Mouse (Mus musculus): ENCODE results near the gene Dcp1a. TPM values are rescaled to one million over a fixed set of nuclear protein-coding genes. Genes with fewer than 3 reads are reported as not detected.

The Dcp1a gene
- 10 to 100 TPM; 19.4 to 20.2 TPM for total RNA-seq (2021)

DNA sequence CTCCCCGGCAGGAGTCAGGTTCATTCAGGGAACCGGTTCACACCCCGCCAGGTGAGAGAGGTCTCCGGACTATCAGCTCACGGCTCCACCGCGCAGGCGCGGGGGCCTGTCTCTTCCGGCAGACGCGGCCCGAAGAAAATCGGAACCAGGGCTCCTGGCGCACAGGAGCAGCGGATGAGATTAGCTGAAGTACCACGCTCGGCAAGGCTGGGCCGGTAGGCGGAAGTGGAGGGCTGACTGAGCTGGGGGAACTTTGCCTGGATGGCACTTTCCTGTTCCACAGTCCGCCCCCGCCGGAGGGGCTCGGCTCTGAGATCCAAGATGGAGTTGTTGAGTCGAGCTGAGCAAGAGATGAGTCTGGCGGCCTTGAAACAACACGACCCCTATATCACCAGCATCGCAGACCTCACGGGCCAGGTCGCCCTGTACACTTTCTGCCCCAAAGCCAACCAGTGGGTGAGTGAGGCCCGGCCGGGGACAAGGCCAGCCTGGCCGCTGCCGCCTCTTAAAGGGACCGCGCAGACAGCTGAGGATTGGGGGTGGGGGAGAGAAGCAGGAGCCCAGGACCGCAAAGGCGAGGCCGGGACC lies at the start of gene Dcp1a:
Gene Dcp1a, plus strand, starts transcription at position 175 of the 588 bp plus-strand sequence.
- DNase-seq (ENCODE audit: extremely low spot score in 1 of 2, low spot score in 1 of 2) = peak; percentile 87 to 90

DNA sequence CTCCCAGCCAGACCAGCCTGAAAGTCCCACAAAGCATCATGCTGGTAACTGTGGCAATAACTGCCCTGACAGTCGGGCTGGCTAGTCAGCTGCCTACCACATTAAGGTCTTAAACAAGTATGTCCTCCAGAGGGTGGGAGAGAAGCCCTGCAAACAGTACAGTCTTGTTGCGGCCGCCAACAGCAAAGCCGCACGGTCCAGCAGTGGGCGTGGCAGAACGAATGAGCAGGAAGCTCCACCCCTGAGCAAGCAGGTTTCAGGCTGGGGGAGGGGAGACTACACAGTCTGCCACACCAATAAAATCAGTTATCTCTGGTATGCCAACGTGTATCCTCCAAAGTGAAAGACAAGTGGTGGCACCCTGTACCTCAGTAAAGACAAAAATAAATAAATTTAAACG lies 49.7 kb upstream of the Dcp1a start:
- DNase-seq (ENCODE audit: extremely low spot score in 1 of 2, low spot score in 1 of 2) = no peak

DNA sequence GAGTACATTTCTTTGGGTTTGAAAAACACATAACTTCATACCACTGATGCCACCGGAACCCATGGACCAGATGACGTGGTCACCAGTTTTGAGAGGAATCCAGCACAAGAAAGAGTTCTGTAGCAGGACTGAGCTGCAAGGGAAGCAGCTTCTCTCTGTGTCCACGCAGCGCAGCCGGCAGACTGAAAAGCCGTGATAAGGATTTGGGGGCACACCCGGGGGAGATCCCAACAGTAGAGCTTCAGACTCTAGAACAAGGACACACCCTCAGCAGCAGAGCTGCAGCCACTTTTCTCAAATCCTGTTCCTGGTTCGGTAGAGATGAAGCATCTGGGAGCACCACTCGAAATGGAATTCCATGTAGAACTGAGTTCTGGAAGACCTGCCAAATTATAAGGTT lies 49.3 kb upstream of the Dcp1a start:
- DNase-seq (ENCODE audit: extremely low spot score in 1 of 2, low spot score in 1 of 2) = no peak

DNA sequence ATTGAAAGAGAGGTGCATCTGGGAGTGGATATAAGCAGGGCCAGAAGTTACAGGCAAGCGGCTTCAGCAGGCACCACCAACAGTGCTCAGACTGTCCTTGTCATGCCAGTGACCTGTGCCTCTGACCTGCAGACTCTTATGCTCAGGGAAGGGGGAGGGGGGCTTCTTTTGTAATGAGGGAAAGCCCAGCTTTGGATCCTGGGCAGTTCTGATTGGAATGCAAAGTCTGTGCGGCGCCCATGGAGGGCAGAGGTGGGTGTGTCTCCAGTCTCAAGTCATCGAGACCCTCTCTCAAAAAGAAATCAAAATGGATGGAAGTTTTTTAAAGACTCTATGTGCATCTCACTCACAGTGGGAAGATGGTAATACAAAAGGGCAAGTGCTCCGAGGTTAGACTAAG lies 48.9 kb upstream of the Dcp1a start:
- no peak for DNase-seq (ENCODE audit: extremely low spot score in 1 of 2, low spot score in 1 of 2)

DNA sequence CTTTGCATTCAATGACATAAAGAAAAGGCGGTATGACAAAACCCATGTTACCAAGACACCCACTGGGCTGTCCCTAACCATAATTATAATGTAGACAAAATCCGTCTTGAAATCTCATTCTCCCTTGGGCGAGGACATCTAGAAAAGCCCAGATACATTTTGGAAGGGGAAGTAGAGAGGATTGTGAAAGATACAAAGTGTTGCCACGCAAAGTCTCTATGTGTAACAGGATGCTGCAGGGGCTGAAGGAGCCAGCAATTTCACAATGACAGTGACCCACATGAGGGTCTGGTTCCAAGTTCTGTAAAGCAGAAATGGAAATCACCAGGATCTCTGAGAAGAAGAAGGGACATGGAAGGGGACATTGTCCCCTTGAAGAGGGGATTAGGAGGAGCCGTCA lies 44.0 kb upstream of the Dcp1a start:
- DNase-seq (ENCODE audit: extremely low spot score in 1 of 2, low spot score in 1 of 2) = no peak

DNA sequence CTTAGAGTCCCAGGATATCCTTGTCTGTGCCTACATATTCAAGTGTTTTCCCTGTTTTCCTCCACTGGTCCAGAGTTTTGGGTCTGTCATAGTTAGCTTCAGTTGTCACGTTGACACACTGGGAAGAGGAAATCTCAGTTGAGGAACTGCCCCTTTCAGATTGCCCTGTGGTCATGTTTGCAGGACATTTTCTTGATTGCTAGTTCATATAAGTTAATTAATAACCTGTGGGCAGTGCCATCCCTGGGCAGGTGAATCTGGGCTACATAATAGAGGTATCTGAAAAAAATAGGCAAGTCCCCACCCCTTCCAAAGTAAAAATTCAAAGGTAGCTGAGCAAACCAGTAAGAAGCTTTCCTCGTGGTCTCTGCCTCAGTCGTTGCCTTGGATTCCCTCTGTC lies 39.4 kb upstream of the Dcp1a start:
- DNase-seq (ENCODE audit: extremely low spot score in 1 of 2, low spot score in 1 of 2) = no peak

DNA sequence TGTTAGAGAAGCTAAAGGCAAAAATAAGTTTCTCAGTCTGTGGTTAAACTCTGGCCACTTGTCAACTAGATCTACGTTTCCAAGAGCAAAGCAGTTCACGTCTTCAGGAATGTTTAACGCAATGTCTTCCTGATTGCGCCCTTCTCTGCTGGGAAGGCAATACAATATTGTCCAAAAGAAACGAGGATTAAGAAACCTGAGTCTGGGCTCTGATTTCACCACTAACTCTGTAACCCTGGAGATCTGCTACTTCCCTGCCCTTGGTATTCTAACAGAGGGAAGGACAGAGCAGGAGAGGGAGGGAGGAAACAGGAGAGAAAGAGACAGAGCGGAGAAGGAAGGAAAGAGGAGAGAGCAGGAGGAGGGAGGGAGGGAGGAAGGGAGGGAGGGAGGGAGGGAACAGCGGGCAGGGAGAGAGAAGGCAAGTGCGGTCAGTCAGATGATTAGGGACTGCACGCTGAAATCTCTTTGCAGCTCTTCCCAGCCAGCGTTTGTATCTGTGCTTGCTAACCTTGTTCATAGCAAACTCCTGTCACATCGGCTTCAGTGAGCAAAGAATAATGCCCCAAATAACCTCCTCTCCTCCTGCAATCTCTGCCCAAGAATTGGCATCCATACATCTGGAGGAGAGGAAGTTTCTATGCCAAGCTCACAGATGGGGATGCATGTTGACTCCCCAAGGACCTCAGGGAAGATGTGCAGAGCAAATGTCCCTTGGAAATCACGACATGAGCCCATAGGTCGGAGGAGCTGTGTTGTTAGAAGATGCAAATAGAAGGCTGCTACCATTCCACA lies 23.3 kb upstream of the Dcp1a start:
- no peak for DNase-seq (ENCODE audit: extremely low spot score in 1 of 2, low spot score in 1 of 2)

DNA sequence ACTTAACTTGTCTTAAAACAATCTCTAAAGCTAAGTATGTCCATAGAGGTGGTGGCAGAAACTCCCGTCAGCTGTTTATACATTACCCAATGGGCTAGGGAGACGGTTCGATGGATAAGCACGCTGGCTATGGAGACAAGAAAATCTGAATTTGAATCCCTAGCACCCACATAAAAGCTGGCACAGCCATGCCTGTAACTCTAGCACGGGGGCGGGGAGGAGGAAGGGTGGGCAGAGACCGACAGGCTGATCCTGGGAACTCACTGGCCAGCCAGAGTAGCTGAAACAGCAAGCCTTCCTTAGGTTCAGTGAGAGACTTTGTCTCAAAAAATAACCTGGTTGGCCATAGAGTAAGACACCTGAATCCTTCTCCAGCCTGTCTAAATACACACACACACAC lies 21.9 kb upstream of the Dcp1a start:
- DNase-seq (ENCODE audit: extremely low spot score in 1 of 2, low spot score in 1 of 2) = no peak

DNA sequence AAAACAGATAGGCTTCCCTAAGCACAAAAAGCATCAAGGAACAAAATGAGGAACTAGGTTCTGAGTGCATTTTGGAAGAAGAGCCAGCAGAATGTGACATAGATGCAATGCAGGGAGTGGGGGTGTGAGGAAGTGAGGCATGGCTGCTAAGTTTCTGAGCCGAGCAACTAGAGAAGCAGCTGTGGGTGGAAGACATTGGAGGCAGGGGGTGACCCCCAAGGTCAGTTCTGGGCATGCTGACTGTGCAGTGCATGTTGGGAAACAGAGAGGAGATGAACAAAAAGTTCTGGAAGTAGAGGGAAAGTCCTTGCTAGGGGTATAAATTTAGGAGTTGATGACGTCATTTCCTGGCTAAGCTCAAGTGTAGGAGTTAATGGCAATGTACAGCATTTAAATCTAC lies 21.4 kb upstream of the Dcp1a start:
- DNase-seq (ENCODE audit: extremely low spot score in 1 of 2, low spot score in 1 of 2) = peak in 1 of 2 experiments; percentile 8

DNA sequence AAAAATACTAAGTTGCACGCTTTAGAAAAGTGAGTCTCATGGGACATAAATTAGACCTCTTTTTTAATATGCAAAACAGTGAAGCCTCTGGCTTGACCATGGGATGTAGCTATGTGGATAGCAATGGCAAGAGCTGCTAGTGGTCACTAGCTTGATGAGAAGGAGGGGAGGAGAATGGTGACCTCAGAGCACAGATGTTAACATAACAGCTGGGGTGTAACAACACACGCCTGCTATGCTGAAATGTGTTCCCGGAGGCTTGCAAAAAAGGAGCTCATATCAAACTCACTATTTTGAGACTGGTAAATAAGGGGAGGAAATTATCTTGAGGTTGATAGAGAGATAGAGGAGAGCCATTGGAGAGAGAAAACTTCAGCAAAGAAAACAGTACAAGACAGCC lies 20.5 kb upstream of the Dcp1a start:
- no peak for DNase-seq (ENCODE audit: extremely low spot score in 1 of 2, low spot score in 1 of 2)

DNA sequence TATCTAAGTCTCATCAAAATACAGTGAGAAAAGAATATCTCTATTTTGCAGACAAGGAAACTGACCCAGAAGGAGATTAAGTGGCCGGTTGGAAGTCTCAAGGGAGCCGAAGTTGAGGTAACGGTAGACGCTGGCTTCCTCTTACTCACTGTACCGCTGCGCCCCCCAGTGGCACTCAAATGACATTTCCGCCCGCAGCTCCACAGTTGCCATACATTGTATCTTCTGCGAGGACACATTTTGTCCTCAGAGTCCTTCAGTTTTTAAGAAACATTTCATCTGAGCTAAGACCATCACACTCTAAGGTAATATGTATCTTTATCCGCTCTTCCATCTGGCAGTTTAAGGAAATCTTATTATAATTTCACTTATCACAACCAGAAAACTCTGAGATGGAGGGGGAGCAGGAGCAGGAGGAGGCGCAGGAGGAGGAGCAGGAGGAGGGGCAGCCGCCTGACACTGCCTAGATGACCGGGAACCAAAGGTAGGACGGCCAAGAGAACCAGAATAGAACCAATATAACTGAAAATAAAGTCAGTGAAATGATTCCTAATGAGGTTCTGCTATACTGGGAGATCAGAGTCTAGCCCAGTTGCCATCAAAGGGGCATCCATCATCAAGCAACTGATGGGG lies 19.3 kb upstream of the Dcp1a start:
- peak; percentile 51 to 86 for DNase-seq (ENCODE audit: extremely low spot score in 1 of 2, low spot score in 1 of 2)

DNA sequence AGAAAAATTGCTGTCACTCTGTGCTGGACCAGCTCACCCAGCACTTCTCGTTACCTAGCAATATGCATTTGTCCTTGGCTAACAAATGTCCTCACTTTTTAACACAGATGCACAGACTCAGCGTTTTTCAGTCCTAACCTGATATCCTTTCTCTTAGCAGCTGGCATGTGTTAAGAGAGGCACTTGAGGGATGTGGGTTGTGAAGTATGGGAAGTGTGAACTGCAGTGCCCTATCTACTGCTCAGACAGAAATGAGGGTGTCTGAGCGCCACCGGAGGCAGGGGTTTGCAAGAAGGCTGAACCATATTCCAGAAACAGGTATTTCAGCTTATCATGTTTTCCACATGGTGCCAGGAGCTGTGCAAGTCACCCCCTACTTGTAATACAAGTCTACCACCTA lies 16.0 kb upstream of the Dcp1a start:
- no peak for DNase-seq (ENCODE audit: extremely low spot score in 1 of 2, low spot score in 1 of 2)

DNA sequence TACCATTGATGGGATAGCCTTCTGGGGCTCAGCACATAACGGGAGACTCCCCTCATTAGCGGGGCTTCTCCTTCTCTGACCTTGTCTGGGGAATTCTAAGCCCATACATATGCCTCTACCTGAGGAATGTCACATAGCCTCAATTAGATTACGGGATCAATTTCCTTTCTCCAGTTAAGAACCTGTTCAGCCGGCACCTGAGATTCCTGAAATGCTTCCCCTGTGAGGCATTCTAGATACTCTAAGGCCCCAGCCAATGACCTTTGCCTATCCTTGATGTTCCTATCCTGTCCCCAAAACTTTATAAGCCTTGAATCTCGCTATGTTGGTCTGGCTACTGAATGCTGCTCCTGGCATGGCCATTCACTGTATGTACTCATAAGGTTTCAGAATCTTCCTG lies 5.7 kb upstream of the Dcp1a start:
- DNase-seq (ENCODE audit: extremely low spot score in 1 of 2, low spot score in 1 of 2) = no peak

DNA sequence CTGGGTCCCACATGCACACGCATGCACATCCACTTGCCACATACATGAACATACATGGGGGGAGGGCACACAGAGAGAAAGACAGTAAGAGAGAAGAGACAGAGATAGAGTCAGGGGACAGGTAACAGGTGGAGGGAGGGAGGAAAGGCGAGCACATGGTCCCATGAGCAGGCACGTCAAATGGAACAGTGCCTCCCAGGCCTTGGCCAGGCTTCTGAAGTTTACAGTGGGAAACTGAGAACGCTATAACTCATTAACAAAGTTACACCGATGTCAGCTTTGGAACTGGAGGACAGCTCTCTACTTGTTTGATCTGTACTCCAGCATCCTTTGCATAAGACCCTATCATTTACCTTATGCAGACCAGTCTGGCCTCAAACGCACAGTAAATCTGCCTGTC lies 4.9 kb upstream of the Dcp1a start:
- DNase-seq (ENCODE audit: extremely low spot score in 1 of 2, low spot score in 1 of 2) = no peak

DNA sequence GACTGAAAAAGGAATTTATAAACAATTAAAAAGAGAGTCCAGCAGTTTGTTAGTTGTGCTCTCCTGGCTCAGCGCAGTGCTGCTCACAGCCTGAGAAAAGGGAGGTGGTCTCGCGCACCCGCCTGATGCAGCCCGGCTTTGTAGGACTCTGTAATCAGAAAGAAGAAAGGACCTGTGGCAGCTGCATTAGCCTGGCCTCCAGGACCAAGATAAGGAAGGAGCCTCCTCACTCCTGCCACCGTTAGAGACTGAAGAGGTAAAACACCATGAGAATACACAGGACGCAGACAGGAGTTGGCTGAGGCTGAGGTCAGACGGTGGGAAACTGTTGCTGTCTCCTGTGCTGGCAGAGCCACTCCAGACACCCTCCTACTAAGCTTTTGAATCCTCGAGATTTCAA lies 12.0 kb downstream of the Dcp1a start, which contains the start of gene Cacna1d:
Gene Cacna1d, minus strand, starts transcription at position 114 of the 400 bp plus-strand sequence.
- no peak for DNase-seq (ENCODE audit: extremely low spot score in 1 of 2, low spot score in 1 of 2)

DNA sequence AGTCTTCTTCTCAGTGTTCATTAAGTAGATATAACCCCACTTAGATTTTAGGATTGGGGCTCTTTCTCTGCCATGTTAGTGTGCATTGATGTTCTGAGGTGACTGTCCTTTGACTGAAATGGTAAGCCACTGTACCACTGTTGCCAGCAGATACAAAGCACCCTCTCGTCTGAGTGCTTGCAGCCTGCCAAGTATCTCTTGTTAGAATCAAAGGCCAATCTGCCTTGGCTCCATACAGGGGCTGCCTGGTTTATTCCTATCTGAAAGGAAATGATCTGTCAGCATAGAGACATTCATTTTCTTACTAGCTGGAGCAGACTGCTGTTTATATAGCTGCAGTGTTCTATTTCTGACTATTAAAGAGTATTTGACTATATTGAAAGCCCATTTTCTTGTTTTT lies 13.9 kb downstream of the Dcp1a start:
- DNase-seq (ENCODE audit: extremely low spot score in 1 of 2, low spot score in 1 of 2) = no peak

DNA sequence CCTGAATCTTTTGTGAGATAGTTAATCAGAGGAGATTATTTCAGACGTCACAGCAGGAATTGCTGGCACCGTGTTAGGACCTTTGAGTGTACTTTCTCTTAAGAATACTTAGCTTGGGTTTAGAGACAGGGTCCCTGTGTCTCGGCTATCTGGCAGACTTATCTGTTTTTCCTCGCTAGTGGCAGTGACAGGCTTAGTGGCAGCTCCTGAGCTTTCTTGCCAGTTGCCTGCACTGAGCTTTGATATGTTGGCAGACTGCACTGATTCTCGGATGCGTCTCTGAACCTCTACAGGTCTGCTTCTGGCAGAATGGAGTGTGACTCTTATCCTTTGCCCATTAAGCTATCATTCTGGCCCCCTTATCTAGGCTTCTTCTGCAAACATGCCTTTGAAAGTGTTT lies 15.7 kb downstream of the Dcp1a start:
- DNase-seq (ENCODE audit: extremely low spot score in 1 of 2, low spot score in 1 of 2) = no peak

DNA sequence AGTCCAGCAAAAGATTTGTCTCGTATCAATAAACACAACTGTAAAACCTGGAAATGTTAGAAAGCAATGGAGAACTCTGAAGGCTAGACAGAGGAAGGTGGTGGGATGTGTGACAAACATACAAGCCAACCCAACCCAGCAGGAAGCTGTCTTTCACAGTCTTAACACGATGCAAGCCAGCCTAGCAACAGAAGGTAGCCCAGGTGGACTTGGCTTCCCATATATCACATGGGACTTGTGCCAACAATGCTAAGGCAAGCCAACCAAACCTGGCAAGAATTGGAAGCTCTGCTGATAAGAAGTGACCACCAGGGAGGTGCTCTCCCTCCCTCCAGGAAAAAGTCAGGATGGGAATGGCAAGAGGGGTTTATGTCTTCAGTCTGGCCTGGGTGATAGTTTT lies 18.9 kb downstream of the Dcp1a start:
- no peak for DNase-seq (ENCODE audit: extremely low spot score in 1 of 2, low spot score in 1 of 2)

DNA sequence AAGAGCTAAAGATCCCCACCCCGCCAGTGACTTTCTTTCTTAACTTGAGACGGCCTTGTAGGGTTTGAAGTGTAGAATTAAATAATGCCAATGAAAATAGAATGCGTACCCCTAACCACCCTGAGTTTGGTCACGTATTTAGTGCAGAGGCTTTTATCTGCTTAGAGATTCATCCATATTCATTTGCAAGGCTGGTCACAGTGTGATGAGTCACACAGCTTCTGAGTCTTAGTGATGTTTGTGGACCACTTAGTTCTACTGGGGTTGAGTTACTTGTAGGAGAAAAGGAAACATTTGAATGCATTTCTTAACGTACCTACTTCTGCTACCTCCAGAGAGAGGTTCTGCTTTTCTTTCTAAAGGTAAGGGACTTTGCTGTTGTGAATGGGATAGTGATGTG lies 25.7 kb downstream of the Dcp1a start:
- no peak for DNase-seq (ENCODE audit: extremely low spot score in 1 of 2, low spot score in 1 of 2)

DNA sequence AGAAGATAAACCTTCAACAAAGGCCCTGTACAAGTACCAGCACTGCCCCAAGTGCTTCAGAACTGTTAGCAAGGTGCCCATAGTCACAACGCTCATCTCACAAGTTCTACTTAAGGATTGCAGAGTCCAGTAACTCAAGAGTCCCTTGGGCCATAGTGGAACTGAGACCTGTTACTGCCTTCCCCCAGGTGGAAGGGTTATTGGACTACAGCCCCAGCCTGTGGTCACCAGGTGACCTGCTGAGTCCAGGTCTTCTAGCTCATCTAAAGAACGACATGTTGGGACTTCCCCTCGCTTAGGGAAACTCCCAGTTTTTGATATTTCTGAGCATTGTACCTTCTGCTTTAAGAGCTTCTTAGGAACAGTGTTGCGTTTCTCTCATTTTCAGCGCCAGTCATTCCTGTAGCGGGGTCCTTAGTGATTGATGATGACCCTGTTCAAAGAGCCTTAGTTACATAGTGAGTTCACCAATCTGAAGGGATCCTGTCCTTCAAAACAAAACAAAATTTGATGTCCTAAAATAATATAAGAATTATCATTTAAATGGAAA lies 31.0 kb downstream of the Dcp1a start:
- DNase-seq (ENCODE audit: extremely low spot score in 1 of 2, low spot score in 1 of 2) = no peak

DNA sequence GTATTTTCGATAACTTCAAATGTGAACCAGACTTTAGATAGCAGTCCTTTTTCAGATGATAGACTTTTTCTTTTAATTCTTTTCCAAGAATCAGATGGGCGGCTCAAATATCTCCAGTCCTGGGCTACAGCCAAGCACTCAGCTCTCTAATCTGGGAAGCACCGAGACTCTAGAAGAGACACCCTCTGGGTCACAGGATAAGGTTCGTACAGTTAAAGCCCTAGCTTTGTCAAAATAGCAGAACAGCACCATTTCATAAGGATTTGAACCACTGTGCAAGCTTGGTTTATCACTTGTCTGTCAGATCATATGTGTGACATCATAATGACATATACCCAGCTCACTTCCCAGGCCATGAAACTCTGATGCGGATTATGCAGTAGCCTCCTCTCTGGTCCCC lies 33.6 kb downstream of the Dcp1a start:
- no peak for DNase-seq (ENCODE audit: extremely low spot score in 1 of 2, low spot score in 1 of 2)
